Mouse (Mus musculus) E14TG2a.4 (cell line): ENCODE measurements around the gene Apoc4.

Experiments used
- CTCF ChIP-seq: conservative IDR thresholded peaks from 2 replicates; pipeline ENCODE4 v1.5.1; 2014; ENCODE audit warnings: low read length
- NANOG ChIP-seq: IDR thresholded peaks from 2 replicates; pipeline ENCODE4 v1.6.1; 2014; ENCODE audit warnings: borderline replicate concordance, low read length, mixed read lengths

DNA sequence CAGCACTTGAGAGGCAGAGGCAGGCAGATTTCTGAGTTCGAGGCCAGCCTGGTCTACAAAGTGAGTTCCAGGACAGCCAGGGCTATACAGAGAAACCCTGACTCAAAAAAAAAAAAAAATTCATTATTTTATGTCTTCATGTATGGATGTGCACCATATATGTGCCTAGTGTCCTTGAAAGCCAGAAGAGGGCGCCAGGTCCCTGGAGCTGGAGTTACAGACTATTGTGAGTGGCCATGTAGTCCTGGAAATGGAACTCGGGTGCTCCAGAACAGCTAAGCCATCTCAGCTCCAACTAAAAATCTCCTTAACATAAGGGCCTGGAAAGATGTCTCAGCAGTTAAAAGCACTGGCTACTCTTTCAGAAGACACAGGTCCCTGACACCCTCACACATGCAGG is 14.5 kb downstream of the Apoc4 start:
- peak; percentile 27; the same call in 1 of the 2 replicates for TF ChIP-seq CTCF
- no peak for TF ChIP-seq NANOG
